Mouse (Mus musculus): Measurements from ENCODE around the gene Nalcn. TPM values are rescaled to one million over a fixed set of nuclear protein-coding genes. Genes with fewer than 3 reads are reported as not detected.
"Not testable (repeated sequence)": the region's sequence is repeated elsewhere in the genome, so short reads cannot be mapped to it uniquely, and the experiment has no call there.

Nalcn gene
- total RNA-seq (2017), result not detected in 2 replicates

- no peak for ATAC-seq (replicated peaks; ENCODE audit: low read depth, poor library complexity, severe bottlenecking)
These were observed at the start of gene Nalcn for GRCm38 (mm10) chr14:123626501-123627179. Gene Nalcn (minus strand): TSS chr14:123627144.

GRCm38 (mm10) chr14:123671076-123671475 is 44.1 kb upstream of the Nalcn start:
- not testable (repeated sequence) for ATAC-seq (replicated peaks; ENCODE audit: low read depth, poor library complexity, severe bottlenecking)

GRCm38 (mm10) chr14:123664451-123664850 is 37.5 kb upstream of the Nalcn start:
- no peak for ATAC-seq (replicated peaks; ENCODE audit: low read depth, poor library complexity, severe bottlenecking)

DNA sequence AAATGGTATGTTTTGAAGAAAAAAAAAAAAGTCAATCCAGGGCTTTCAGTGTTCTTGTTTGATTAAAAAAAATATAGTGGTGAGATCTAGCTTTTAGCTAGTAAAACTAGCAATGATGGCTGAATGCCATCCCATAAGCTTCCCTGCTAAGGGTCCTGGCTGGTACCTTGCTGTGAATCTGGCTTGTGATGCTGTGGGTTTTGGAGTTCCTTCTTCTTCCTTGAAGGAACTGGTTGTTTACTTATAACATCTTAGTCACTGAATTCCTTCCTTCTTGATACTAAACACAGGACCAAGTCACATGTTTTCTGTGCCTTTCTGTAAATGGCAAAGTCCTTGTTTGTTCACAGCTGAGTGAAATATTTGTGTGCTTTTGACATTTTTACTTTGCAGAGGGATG is 36.3 kb upstream of the Nalcn start:
- no peak for ATAC-seq (replicated peaks; ENCODE audit: low read depth, poor library complexity, severe bottlenecking)

DNA sequence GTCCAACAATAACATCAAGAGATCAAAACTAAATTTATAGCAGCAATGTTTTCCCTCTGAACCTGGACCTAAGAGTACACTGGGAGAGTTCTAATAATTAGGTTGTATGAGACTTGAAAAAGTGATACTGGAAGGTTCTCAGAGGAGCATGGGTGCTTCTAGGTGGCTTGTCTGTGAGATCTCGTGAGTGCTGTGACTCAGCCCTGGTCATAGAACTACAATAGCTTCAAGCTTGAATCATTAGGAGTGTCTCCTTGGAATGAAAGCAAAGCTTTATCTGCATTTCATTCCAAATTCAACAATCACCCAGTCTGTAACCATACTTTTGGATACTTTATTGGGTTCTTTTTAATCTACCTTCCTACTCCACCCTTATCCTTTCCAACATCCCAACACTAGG is 35.4 kb upstream of the Nalcn start:
- ATAC-seq (replicated peaks; ENCODE audit: low read depth, poor library complexity, severe bottlenecking), result no peak

DNA sequence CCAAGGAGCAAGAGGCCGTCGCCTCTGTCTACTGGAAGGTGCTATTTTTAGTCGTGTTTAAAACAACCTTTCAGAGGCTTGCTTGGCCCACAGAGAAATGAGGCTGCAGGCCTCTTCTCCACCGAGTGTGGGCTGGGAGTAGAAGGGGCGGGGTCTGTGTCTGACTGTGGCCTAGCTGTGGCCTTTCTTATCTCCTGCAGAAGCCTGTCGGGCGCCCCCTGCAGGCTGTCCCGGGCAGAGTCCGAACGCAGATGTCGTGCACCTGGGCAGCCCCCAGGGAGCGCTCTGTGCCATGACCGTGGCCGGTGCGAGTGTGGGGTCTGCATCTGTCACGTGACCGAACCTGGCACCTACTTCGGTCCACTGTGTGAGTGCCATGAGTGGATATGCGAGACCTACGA is 34.1 kb upstream of the Nalcn start:
- ATAC-seq (replicated peaks; ENCODE audit: low read depth, poor library complexity, severe bottlenecking), result 0 out of 2 replicates have a peak, but pooled peaks have one; percentile 47

GRCm38 (mm10) chr14:123659921-123660385 is 33.0 kb upstream of the Nalcn start, which contains the start of gene Itgbl1:
Gene Itgbl1 (plus strand): TSS chr14:123659971.
- ATAC-seq (replicated peaks; ENCODE audit: low read depth, poor library complexity, severe bottlenecking), result no peak

GRCm38 (mm10) chr14:123627180-123627562 is 227 bp upstream of the Nalcn start:
- ATAC-seq (replicated peaks; ENCODE audit: low read depth, poor library complexity, severe bottlenecking), result no peak

GRCm38 (mm10) chr14:123622969-123623368 is 4.0 kb downstream of the Nalcn start:
- ATAC-seq (replicated peaks; ENCODE audit: low read depth, poor library complexity, severe bottlenecking), result no peak

DNA sequence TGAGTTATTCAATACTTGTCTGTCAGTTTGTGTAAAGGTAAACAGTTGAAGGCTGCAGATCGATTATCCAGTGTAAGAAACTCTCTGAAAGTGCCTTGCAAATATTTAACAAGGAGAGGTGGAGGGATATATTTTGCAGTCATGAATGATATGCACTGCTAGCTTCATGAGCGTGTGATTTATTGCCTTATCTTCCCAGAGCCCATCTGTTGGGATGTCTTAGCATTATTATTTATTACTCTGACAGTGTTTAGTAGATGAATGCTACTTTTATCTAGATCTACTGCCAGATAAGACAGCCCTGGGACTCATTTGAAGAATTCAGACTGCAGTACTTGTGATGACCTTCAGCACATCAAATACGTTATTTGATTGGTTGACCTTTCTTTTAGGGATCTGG is 31.7 kb downstream of the Nalcn start:
- no peak for ATAC-seq (replicated peaks; ENCODE audit: low read depth, poor library complexity, severe bottlenecking)

GRCm38 (mm10) chr14:123587412-123587811 is 39.5 kb downstream of the Nalcn start:
- ATAC-seq (replicated peaks; ENCODE audit: low read depth, poor library complexity, severe bottlenecking), result no peak

GRCm38 (mm10) chr14:123582433-123582832 is 44.5 kb downstream of the Nalcn start:
- ATAC-seq (replicated peaks; ENCODE audit: low read depth, poor library complexity, severe bottlenecking), result no peak

GRCm38 (mm10) chr14:123575356-123575755 is 51.6 kb downstream of the Nalcn start:
- no peak for ATAC-seq (replicated peaks; ENCODE audit: low read depth, poor library complexity, severe bottlenecking)

GRCm38 (mm10) chr14:123574936-123575335 is 52.0 kb downstream of the Nalcn start:
- no peak for ATAC-seq (replicated peaks; ENCODE audit: low read depth, poor library complexity, severe bottlenecking)

DNA sequence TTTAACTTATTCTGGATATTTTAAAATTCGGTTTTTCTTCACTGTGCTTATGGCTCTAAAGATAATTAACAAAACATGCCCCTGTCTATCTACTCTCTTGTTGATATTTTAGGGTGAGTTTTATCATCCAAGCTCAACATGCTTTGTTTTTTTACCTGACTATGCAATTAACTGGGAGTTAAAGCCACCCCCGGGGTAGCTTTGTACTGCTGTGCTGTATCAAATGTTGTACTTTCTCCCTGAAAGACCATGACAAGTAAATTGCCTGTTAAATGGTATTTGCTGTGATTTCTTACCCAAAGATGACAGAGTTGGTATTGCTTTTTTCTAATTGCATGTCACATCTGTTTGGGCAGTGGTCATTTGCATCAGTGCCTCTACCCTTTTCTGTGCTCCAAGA is 60.3 kb downstream of the Nalcn start:
- no peak for ATAC-seq (replicated peaks; ENCODE audit: low read depth, poor library complexity, severe bottlenecking)

- ATAC-seq (replicated peaks; ENCODE audit: low read depth, poor library complexity, severe bottlenecking), result no peak
These were observed 71.4 kb downstream of the Nalcn start for GRCm38 (mm10) chr14:123555533-123555932.

GRCm38 (mm10) chr14:123554936-123555335 is 72.0 kb downstream of the Nalcn start:
- no peak for ATAC-seq (replicated peaks; ENCODE audit: low read depth, poor library complexity, severe bottlenecking)

- ATAC-seq (replicated peaks; ENCODE audit: low read depth, poor library complexity, severe bottlenecking), result no peak
These were observed 84.6 kb downstream of the Nalcn start for GRCm38 (mm10) chr14:123542362-123542761.

- no peak for ATAC-seq (replicated peaks; ENCODE audit: low read depth, poor library complexity, severe bottlenecking)
These were observed 91.3 kb downstream of the Nalcn start for GRCm38 (mm10) chr14:123535636-123536035.

- ATAC-seq (replicated peaks; ENCODE audit: low read depth, poor library complexity, severe bottlenecking), result no peak
These were observed 93.9 kb downstream of the Nalcn start for GRCm38 (mm10) chr14:123533000-123533399.

DNA sequence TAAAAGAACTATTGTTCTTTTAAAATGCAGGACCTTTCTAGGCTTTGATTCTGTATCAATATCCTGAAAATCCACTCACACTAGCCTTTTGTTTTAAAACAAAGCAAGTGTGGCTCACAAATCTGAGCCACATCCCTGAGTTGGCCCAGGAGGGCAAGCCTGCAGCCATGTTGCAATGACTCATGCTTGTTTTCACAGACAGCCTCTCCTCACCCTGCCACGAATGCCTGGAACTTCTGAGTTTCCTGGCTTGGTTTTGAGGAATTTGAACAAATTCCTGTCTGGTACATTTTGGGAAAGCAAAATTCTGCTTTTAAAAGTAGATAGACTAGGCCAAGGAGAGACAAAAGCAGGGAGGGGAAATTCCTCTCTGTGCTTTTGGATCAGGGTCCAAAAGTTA is 95.7 kb downstream of the Nalcn start:
- ATAC-seq (replicated peaks; ENCODE audit: low read depth, poor library complexity, severe bottlenecking), result no peak

GRCm38 (mm10) chr14:123529143-123529542 is 97.8 kb downstream of the Nalcn start:
- no peak for ATAC-seq (replicated peaks; ENCODE audit: low read depth, poor library complexity, severe bottlenecking)
